Mouse (Mus musculus) CH12.LX (cell line): ENCODE results near the gene Bdkrb2. TPM values are rescaled to one million over a fixed set of nuclear protein-coding genes. Genes with fewer than 3 reads are reported as not detected.

Experiments
- DNase-seq: peaks from one replicate; pipeline ENCODE4 v3.0.0-alpha.2; 2013; ENCODE audit errors: extremely low read depth
- H3K27ac ChIP-seq: 2 replicates; pipeline ENCODE4 v1.5.1; 2012; ENCODE audit warnings: low read depth, mild to moderate bottlenecking, control low read depth, moderate library complexity; ENCODE audit not compliant: insufficient read depth
- H3K27me3 ChIP-seq: replicated peaks from 2 replicates; pipeline ENCODE3; 2012; ENCODE audit warnings: inconsistent platforms
- H3K36me3 ChIP-seq, 2 experiments: replicated peaks in 1 of 2; 2 replicates each; pipeline versions ENCODE3 to v1.6.1; 2012; ENCODE audit warnings: inconsistent platforms in 1 of 2, low read length in 1 of 2, mild to moderate bottlenecking in 1 of 2, mixed read lengths in 1 of 2, moderate library complexity in 1 of 2; ENCODE audit not compliant: control insufficient read depth in 1 of 2, insufficient read depth in 1 of 2
- H3K4me1 ChIP-seq, 2 experiments: 2 replicates each; pipeline ENCODE4 v1.6.1; 2012; ENCODE audit warnings: inconsistent platforms in 1 of 2, moderate library complexity in 1 of 2; ENCODE audit not compliant: insufficient read depth in 2 of 2, control insufficient read depth in 1 of 2
- H3K4me2 ChIP-seq: 2 replicates; pipeline ENCODE4 v1.6.1; 2012; ENCODE audit warnings: low read depth, mild to moderate bottlenecking, control low read depth; ENCODE audit not compliant: poor library complexity, insufficient read depth, severe bottlenecking
- H3K4me3 ChIP-seq, 3 experiments: fragments of 150-350 bp in 1 of 3; sonication (generic) in 1 of 3; replicated peaks in 1 of 3; 2 replicates each; pipeline versions ENCODE3 to v1.5.1; 2011 to 2012; ENCODE audit warnings: low read depth in 2 of 3, low read length in 2 of 3, mild to moderate bottlenecking in 2 of 3, moderate library complexity in 2 of 3, control low read depth in 1 of 3, improper control_type of control experiment in 1 of 3, inconsistent platforms in 1 of 3, mixed read lengths in 1 of 3; ENCODE audit not compliant: poor library complexity in 1 of 3
- H3K79me2 ChIP-seq: replicated peaks from 2 replicates; pipeline ENCODE4 v1.6.1; 2012; ENCODE audit warnings: mild to moderate bottlenecking, moderate library complexity; ENCODE audit not compliant: control insufficient read depth, poor library complexity, insufficient read depth, severe bottlenecking; ENCODE audit errors: extremely low read depth
- H3K9ac ChIP-seq: 2 replicates; pipeline ENCODE4 v1.6.1; 2012; ENCODE audit warnings: low read depth, mild to moderate bottlenecking, control low read depth, moderate library complexity; ENCODE audit not compliant: insufficient read depth
- H3K9me3 ChIP-seq: replicated peaks from 2 replicates; pipeline ENCODE3; 2012; ENCODE audit warnings: low read length, inconsistent platforms, mixed read lengths
- BHLHE40 ChIP-seq: IDR thresholded peaks from 2 replicates; pipeline ENCODE4 v1.6.1; 2011; ENCODE audit warnings: mild to moderate bottlenecking, low read depth, low read length, improper control_type of control experiment
- CHD1 ChIP-seq: IDR thresholded peaks from 2 replicates; pipeline ENCODE4 v1.6.1; 2012; ENCODE audit warnings: low read depth, low read length, improper control_type of control experiment, inconsistent platforms
- CHD2 ChIP-seq: IDR thresholded peaks from 2 replicates; pipeline ENCODE4 v1.6.1; 2011; ENCODE audit warnings: low read length, improper control_type of control experiment
- CTCF ChIP-seq, 2 experiments: IDR thresholded peaks in 1 of 2; conservative IDR thresholded peaks in 1 of 2; 2 replicates each; pipeline ENCODE4 v1.5.1; 2011 to 2012; ENCODE audit warnings: low read depth in 2 of 2, low read length in 2 of 2, improper control_type of control experiment in 1 of 2, inconsistent platforms in 1 of 2, mild to moderate bottlenecking in 1 of 2, moderate library complexity in 1 of 2
- E2F4 ChIP-seq: IDR thresholded peaks from 2 replicates; pipeline ENCODE4 v1.6.1; 2011; ENCODE audit warnings: low read depth, low read length, improper control_type of control experiment; ENCODE audit not compliant: insufficient replicate concordance
- ELF1 ChIP-seq: IDR thresholded peaks from 2 replicates; pipeline ENCODE4 v1.6.1; 2014; ENCODE audit warnings: low read depth, mild to moderate bottlenecking, inconsistent platforms, low read length, improper control_type of control experiment
- EP300 ChIP-seq: IDR thresholded peaks from 2 replicates; pipeline ENCODE4 v1.6.1; 2011; ENCODE audit warnings: low read length, improper control_type of control experiment
- ETS1 ChIP-seq: conservative IDR thresholded peaks from 2 replicates; pipeline ENCODE4 v1.6.1; 2012; ENCODE audit warnings: low read depth, mild to moderate bottlenecking, inconsistent platforms, low read length, improper control_type of control experiment, moderate library complexity
- GABPA ChIP-seq: IDR thresholded peaks from 2 replicates; pipeline ENCODE4 v1.6.1; 2012; ENCODE audit warnings: low read depth, low read length, improper control_type of control experiment, inconsistent platforms; ENCODE audit not compliant: insufficient replicate concordance
- HCFC1 ChIP-seq: IDR thresholded peaks from 2 replicates; pipeline ENCODE4 v1.6.1; 2012; ENCODE audit warnings: low read depth, mild to moderate bottlenecking, inconsistent platforms, low read length, improper control_type of control experiment
- IRF4 ChIP-seq: IDR thresholded peaks from 2 replicates; pipeline ENCODE4 v1.6.1; 2014; ENCODE audit warnings: low read depth, mild to moderate bottlenecking, inconsistent platforms, low read length, improper control_type of control experiment
- JUN ChIP-seq: IDR thresholded peaks from 2 replicates; pipeline ENCODE4 v1.6.1; 2011; ENCODE audit warnings: low read depth, mild to moderate bottlenecking, low read length, improper control_type of control experiment, moderate library complexity; ENCODE audit not compliant: insufficient read depth
- JUND ChIP-seq: conservative IDR thresholded peaks from 2 replicates; pipeline ENCODE4 v1.6.1; 2011; ENCODE audit warnings: low read depth, low read length, improper control_type of control experiment
- KAT2A ChIP-seq: IDR thresholded peaks from 2 replicates; pipeline ENCODE4 v1.6.1; 2012; ENCODE audit warnings: low read length, improper control_type of control experiment, inconsistent platforms; ENCODE audit not compliant: insufficient replicate concordance
- MAFK ChIP-seq: IDR thresholded peaks from 2 replicates; pipeline ENCODE4 v1.6.1; 2011; ENCODE audit warnings: low read length, improper control_type of control experiment; ENCODE audit not compliant: insufficient replicate concordance
- MAX ChIP-seq: IDR thresholded peaks from 2 replicates; pipeline ENCODE4 v1.6.1; 2011; ENCODE audit warnings: low read length, improper control_type of control experiment
- MAZ ChIP-seq: IDR thresholded peaks from 2 replicates; pipeline ENCODE4 v1.6.1; 2012; ENCODE audit warnings: low read depth, mild to moderate bottlenecking, inconsistent platforms, low read length, improper control_type of control experiment, moderate library complexity
- MEF2A ChIP-seq: IDR thresholded peaks from 2 replicates; pipeline ENCODE4 v1.6.1; 2014; ENCODE audit warnings: low read depth, mild to moderate bottlenecking, inconsistent platforms, low read length, improper control_type of control experiment, borderline replicate concordance
- MXI1 ChIP-seq: IDR thresholded peaks from 2 replicates; pipeline ENCODE4 v1.6.1; 2011; ENCODE audit warnings: mild to moderate bottlenecking, low read depth, low read length, improper control_type of control experiment
- MYC ChIP-seq: IDR thresholded peaks from 2 replicates; pipeline ENCODE4 v1.6.1; 2011; ENCODE audit warnings: low read depth, mild to moderate bottlenecking, improper control_type of control experiment, low read length
- NELFE ChIP-seq: IDR thresholded peaks from 2 replicates; pipeline ENCODE4 v1.6.1; 2011; ENCODE audit warnings: low read depth, low read length, improper control_type of control experiment
- NRF1 ChIP-seq: IDR thresholded peaks from 2 replicates; pipeline ENCODE4 v1.6.1; 2014; ENCODE audit warnings: low read depth, mild to moderate bottlenecking, inconsistent platforms, low read length, improper control_type of control experiment, moderate library complexity
- PAX5 ChIP-seq: IDR thresholded peaks from 2 replicates; pipeline ENCODE4 v1.6.1; 2012; ENCODE audit warnings: low read length, inconsistent platforms, mixed read lengths
- POLR2A ChIP-seq: IDR thresholded peaks from 2 replicates; pipeline ENCODE4 v1.6.1; 2011; ENCODE audit warnings: low read depth, mild to moderate bottlenecking, improper control_type of control experiment, low read length
- POLR2AphosphoS2 ChIP-seq: IDR thresholded peaks from 2 replicates; pipeline ENCODE4 v1.6.1; 2011; ENCODE audit warnings: low read depth, low read length, improper control_type of control experiment
- RAD21 ChIP-seq: IDR thresholded peaks from 2 replicates; pipeline ENCODE4 v1.6.1; 2011; ENCODE audit warnings: low read depth, mild to moderate bottlenecking, low read length, improper control_type of control experiment, moderate library complexity
- RCOR1 ChIP-seq: conservative IDR thresholded peaks from 2 replicates; pipeline ENCODE4 v1.6.1; 2012; ENCODE audit warnings: low read depth, mild to moderate bottlenecking, inconsistent platforms, low read length, improper control_type of control experiment
- SIN3A ChIP-seq: IDR thresholded peaks from 2 replicates; pipeline ENCODE4 v1.6.1; 2012; ENCODE audit warnings: low read length, improper control_type of control experiment, inconsistent platforms
- SMC3 ChIP-seq: IDR thresholded peaks from 2 replicates; pipeline ENCODE4 v1.6.1; 2011; ENCODE audit warnings: low read depth, low read length, improper control_type of control experiment
- TBP ChIP-seq: conservative IDR thresholded peaks from 2 replicates; pipeline ENCODE4 v1.6.1; 2011; ENCODE audit warnings: low read depth, low read length, improper control_type of control experiment
- TCF12 ChIP-seq: IDR thresholded peaks from 2 replicates; pipeline ENCODE4 v1.6.1; 2014; ENCODE audit warnings: low read depth, mild to moderate bottlenecking, inconsistent platforms, low read length, improper control_type of control experiment
- UBTF ChIP-seq: IDR thresholded peaks from 2 replicates; pipeline ENCODE4 v1.6.1; 2012; ENCODE audit warnings: low read depth, mild to moderate bottlenecking, inconsistent platforms, low read length, improper control_type of control experiment, moderate library complexity
- USF1 ChIP-seq: IDR thresholded peaks from 2 replicates; pipeline ENCODE4 v1.6.1; 2014; ENCODE audit warnings: low read depth, mild to moderate bottlenecking, inconsistent platforms, low read length, improper control_type of control experiment
- USF2 ChIP-seq: conservative IDR thresholded peaks from 2 replicates; pipeline ENCODE4 v1.6.1; 2011; ENCODE audit warnings: low read depth, low read length, improper control_type of control experiment
- ZC3H11A ChIP-seq: IDR thresholded peaks from 2 replicates; pipeline ENCODE4 v1.6.1; 2012; ENCODE audit warnings: low read depth, mild to moderate bottlenecking, inconsistent platforms, low read length, improper control_type of control experiment
- ZKSCAN1 ChIP-seq: IDR thresholded peaks from 2 replicates; pipeline ENCODE4 v1.6.1; 2012; ENCODE audit warnings: low read depth, inconsistent platforms, low read length, improper control_type of control experiment, borderline replicate concordance
- ZMIZ1 ChIP-seq: IDR thresholded peaks from 2 replicates; pipeline ENCODE4 v1.6.1; 2012; ENCODE audit warnings: low read depth, mild to moderate bottlenecking, inconsistent platforms, low read length, improper control_type of control experiment
- ZNF384 ChIP-seq: IDR thresholded peaks from 2 replicates; pipeline ENCODE4 v1.6.1; 2012; ENCODE audit warnings: low read depth, low read length, improper control_type of control experiment, inconsistent platforms
- dilution Hi-C: fragments of 300-500 bp; cut with MboI; formaldehyde crosslinking; loops from 2 replicates; pipeline ENCODE4 v1.14.3; 2020; ENCODE audit warnings: low sequenced_read_pairs; ENCODE audit not compliant: extremely low pct_unique_long_range_greater_than_20kb, extremely low pct_ligation_motif_present
- in situ Hi-C: fragments of 300-500 bp; cut with MboI; formaldehyde crosslinking; loops from 3 replicates; pipeline ENCODE4 v1.14.3; 2019; ENCODE audit warnings: low sequenced_read_pairs, low pct_ligation_motif_present, low pct_unique_long_range_greater_than_20kb, mixed read lengths
- polyA plus RNA-seq: library from polyadenylated mRNA; unstranded; fragments of >175 nt; gene quantifications from 2 replicates; pipeline ENCODE4 v1.2.1, GENCODE M21; 2012; ENCODE audit warnings: low read depth; ENCODE audit not compliant: insufficient read length
- total RNA-seq, 2 experiments: library from RNA; depleted of rRNA; stranded (reverse); fragments of 300-350 nt in 1 of 2; fragments of >200 nt in 1 of 2; gene quantifications; 2 replicates each; pipeline ENCODE4 v1.2.3; 2012 to 2014

Gene Bdkrb2
- total and polyA plus RNA-seq, 3 experiments = 0.06 TPM; not detected in 2

GRCm38 (mm10) chr12:105597135-105597534 is 34.1 kb downstream of the Bdkrb2 start:
- no peak overlapping the region for H3K4me2 ChIP-seq
- dilution Hi-C loops = no loop called here
- H3K4me1 ChIP-seq = peaks cover 5 to 57% of the 10 kb centered on the region in 2 experiments; a peak in 3 of 4 replicates
- no peak overlapping the region for H3K27ac ChIP-seq
- in situ Hi-C loops = no loop called here
- H3K9me3 ChIP-seq = no peaks in the 10 kb centered on the region
- no peaks in the 10 kb centered on the region for H3K27me3 ChIP-seq
- no peaks in the 10 kb centered on the region for H3K36me3 ChIP-seq
- H3K79me2 ChIP-seq = no peaks in the 10 kb centered on the region
- peak; percentile 92 for DNase-seq
- no peak overlapping the region for H3K4me3 ChIP-seq
- no peak overlapping the region for H3K9ac ChIP-seq
- TF ChIP-seq JUN (no peak), EP300 (peak; percentile 48), GABPA (no peak), RCOR1 (no peak), POLR2AphosphoS2 (no peak), SIN3A (no peak), SMC3 (no peak), TCF12 (no peak), MAFK (no peak), UBTF (no peak), IRF4 (no peak), MAX (no peak), NRF1 (no peak), MXI1 (no peak), ZKSCAN1 (no peak), CHD2 (no peak), CTCF (conservative IDR thresholded peaks at IDR 0.05 in 1 of 2, IDR thresholded peaks at IDR 0.05 in 1 of 2; ENCODE audit: low read depth in 2 of 2, low read length in 2 of 2) (no peak), HCFC1 (no peak), MEF2A (no peak), RAD21 (no peak), NELFE (no peak), ZC3H11A (no peak), MYC (no peak), ELF1 (peak; percentile 15; the same call in 1 of the 2 replicates), ETS1 (peak; percentile 81), MAZ (no peak), TBP (no peak), KAT2A (no peak), PAX5 (no peak), USF1 (no peak), BHLHE40 (peak; percentile 68), JUND (0 out of 2 replicates have a peak, but pooled peaks have one; percentile 13), CHD1 (no peak), ZMIZ1 (no peak), E2F4 (no peak), POLR2A (no peak), USF2 (no peak), ZNF384 (no peak)
